Mouse (Mus musculus) ES-Bruce4 (cell line): Measurements from ENCODE around the gene Ngrn. TPM values are rescaled to one million over a fixed set of nuclear protein-coding genes. Genes with fewer than 3 reads are reported as not detected.

Source experiments
- H3K27ac ChIP-seq: 2 replicates; pipeline ENCODE4 v1.5.1; 2012; ENCODE audit warnings: low read length, inconsistent platforms; ENCODE audit not compliant: insufficient read depth
- H3K27me3 ChIP-seq: 2 replicates; pipeline ENCODE4 v1.6.1; 2012; ENCODE audit warnings: mild to moderate bottlenecking, low read length, inconsistent platforms; ENCODE audit not compliant: control insufficient read depth, poor library complexity, insufficient read depth, severe bottlenecking
- H3K36me3 ChIP-seq: 2 replicates; pipeline ENCODE4 v1.6.1; 2012; ENCODE audit warnings: inconsistent platforms, mild to moderate bottlenecking, low read length, moderate library complexity; ENCODE audit not compliant: control insufficient read depth, poor library complexity, insufficient read depth, severe bottlenecking
- H3K4me1 ChIP-seq: one replicate; pipeline ENCODE4 v1.8.1; 2011; ENCODE audit warnings: low read length; ENCODE audit not compliant: control insufficient read depth, insufficient read depth
- H3K4me3 ChIP-seq: 2 replicates; pipeline ENCODE4 v1.5.1; 2011; ENCODE audit warnings: low read depth, mild to moderate bottlenecking, low read length
- H3K9ac ChIP-seq: 2 replicates; pipeline ENCODE4 v1.6.1; 2012; ENCODE audit warnings: low read depth, mild to moderate bottlenecking, inconsistent platforms; ENCODE audit not compliant: poor library complexity, severe bottlenecking
- H3K9me3 ChIP-seq: replicated peaks from 2 replicates; pipeline ENCODE4 v1.6.1; 2012; ENCODE audit warnings: mild to moderate bottlenecking, low read length, inconsistent platforms; ENCODE audit not compliant: control insufficient read depth, poor library complexity, insufficient read depth, severe bottlenecking
- CTCF ChIP-seq: IDR thresholded peaks from one replicate; pipeline ENCODE4 v1.8.1; 2011; ENCODE audit warnings: low read depth, low read length
- EP300 ChIP-seq: IDR thresholded peaks from 2 replicates; pipeline ENCODE4 v1.6.1; 2011; ENCODE audit warnings: low read depth, low read length; ENCODE audit not compliant: insufficient read depth
- POLR2A ChIP-seq: IDR thresholded peaks from one replicate; pipeline ENCODE4 v1.8.1; 2011; ENCODE audit warnings: low read length; ENCODE audit not compliant: insufficient read depth
- polyA plus RNA-seq: library from polyadenylated mRNA; stranded (reverse); fragments of >200 nt; gene quantifications from 2 replicates; pipeline ENCODE4 v1.2.4, GENCODE M21; 2011; ENCODE audit warnings: low read depth; ENCODE audit not compliant: missing spikeins, insufficient read depth, insufficient read length

Gene Ngrn
- polyA plus RNA-seq, 1 experiment: 32.5 TPM

- Histone ChIP-seq H3K4me1 (no peaks in the 10 kb centered on the region), H3K4me3 (peak within 1 kb of the TSS; percentile 97), H3K27ac (peak within 1 kb of the TSS; percentile 85), H3K36me3 (peaks cover 15% of the 10 kb centered on the region), H3K9me3 (no peaks in the 10 kb centered on the region), H3K9ac (peak within 1 kb of the TSS; percentile 99), H3K27me3 (no peaks in the 10 kb centered on the region)
- TF ChIP-seq POLR2A: peak; percentile 66
- TF ChIP-seq EP300: peak; percentile 7; the same call in 1 of the 2 replicates
- TF ChIP-seq CTCF: no peak
These were observed 33.2 kb downstream of the Ngrn start, which contains the start of gene Prc1 for GRCm38 (mm10) chr7:80294062-80294763. Gene Prc1 (plus strand): TSS chr7:80294450.

- peaks cover 17% of the 10 kb centered on the region for H3K36me3 ChIP-seq
- TF ChIP-seq EP300 (no peak), CTCF (no peak), POLR2A (no peak)
- H3K27me3 ChIP-seq: no peaks in the 10 kb centered on the region
These were observed 34.0 kb downstream of the Ngrn start for GRCm38 (mm10) chr7:80294764-80295648.

GRCm38 (mm10) chr7:80296462-80296861, 35.4 kb downstream of the Ngrn start:
- no peaks in the 10 kb centered on the region for H3K4me1 ChIP-seq
- no peaks in the 10 kb centered on the region for H3K9me3 ChIP-seq
- peaks cover 28% of the 10 kb centered on the region for H3K36me3 ChIP-seq
- no peak overlapping the region for H3K27ac ChIP-seq
- no peak overlapping the region; the same call in 1 of the 2 replicates for H3K4me3 ChIP-seq
- no peaks in the 10 kb centered on the region for H3K27me3 ChIP-seq
- peak overlapping the region; percentile 60 for H3K9ac ChIP-seq
- no peak for TF ChIP-seq EP300
- TF ChIP-seq CTCF: no peak
- no peak for TF ChIP-seq POLR2A

More at GRCm38 (mm10) chr7:80294764-80295648, 34.0 kb downstream of the Ngrn start:
- no peaks in the 10 kb centered on the region for H3K9me3 ChIP-seq
- H3K4me1 ChIP-seq: no peaks in the 10 kb centered on the region
- peak overlapping the region; percentile 97 for H3K4me3 ChIP-seq
- peak overlapping the region; percentile 99 for H3K9ac ChIP-seq
- H3K27ac ChIP-seq: peak overlapping the region; percentile 58; the same call in 1 of the 2 replicates

- TF ChIP-seq EP300 (no peak), POLR2A (no peak), CTCF (no peak)
- Histone ChIP-seq H3K4me3 (0 out of 2 replicates have a peak overlapping the region, but pooled peaks have one; percentile 6), H3K9ac (no peak overlapping the region), H3K4me1 (no peaks in the 10 kb centered on the region), H3K27me3 (no peaks in the 10 kb centered on the region), H3K36me3 (peaks cover 34% of the 10 kb centered on the region), H3K9me3 (no peaks in the 10 kb centered on the region), H3K27ac (no peak overlapping the region)
These were observed 36.0 kb downstream of the Ngrn start for GRCm38 (mm10) chr7:80297041-80297440.

GRCm38 (mm10) chr7:80298754-80299153, 37.7 kb downstream of the Ngrn start:
- Histone ChIP-seq H3K27ac (no peak overlapping the region), H3K4me3 (no peak overlapping the region), H3K9ac (no peak overlapping the region), H3K4me1 (no peaks in the 10 kb centered on the region), H3K9me3 (no peaks in the 10 kb centered on the region), H3K36me3 (peaks cover 47% of the 10 kb centered on the region), H3K27me3 (no peaks in the 10 kb centered on the region)
- TF ChIP-seq EP300 (no peak), CTCF (no peak), POLR2A (no peak)
